Mouse (Mus musculus): ENCODE data around the gene Akr1c14.

DNA sequence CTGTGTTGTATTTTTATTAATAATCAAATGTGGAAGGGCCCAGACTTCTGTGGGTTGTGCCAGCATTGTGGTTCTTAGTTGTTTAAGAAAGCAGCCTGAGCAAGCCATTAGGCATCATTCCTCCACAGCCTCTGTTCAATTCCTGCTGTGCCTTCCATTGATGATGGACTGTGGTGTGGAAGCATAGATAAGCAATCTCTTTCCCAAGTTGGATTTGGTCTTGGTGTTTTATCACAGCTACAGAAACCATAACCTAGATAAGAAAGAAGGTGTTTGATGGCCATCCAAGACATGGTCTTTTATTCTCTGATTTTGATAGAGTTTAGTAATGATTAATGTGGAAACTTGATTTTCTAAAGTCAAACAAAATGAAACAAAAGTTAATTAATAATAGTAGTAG lies 844 bp downstream of the Akr1c14 start:
- no peak for TF ChIP-seq POLR2A (IDR thresholded peaks at IDR 0.05; ENCODE audit: borderline replicate concordance, low read depth, low read length)
- no peak for TF ChIP-seq CTCF (IDR thresholded peaks at IDR 0.05; ENCODE audit: low read depth, low read length)
